Mouse (Mus musculus) skeletal muscle tissue, adult 2 months (tissue): ENCODE results near the gene Ctnna3.
"Not testable (repeated sequence)": the region's sequence is repeated elsewhere in the genome, so short reads cannot be mapped to it uniquely, and the experiment has no call there.

Experiments used
- DNase-seq: peaks from one replicate; pipeline ENCODE4 v3.0.0-alpha.2; 2012; ENCODE audit warnings: low read depth, low spot score

Gene Ctnna3

GRCm38 (mm10) chr10:64182731-64183130, 752.8 kb downstream of the Ctnna3 start:
- no peak for DNase-seq

DNA sequence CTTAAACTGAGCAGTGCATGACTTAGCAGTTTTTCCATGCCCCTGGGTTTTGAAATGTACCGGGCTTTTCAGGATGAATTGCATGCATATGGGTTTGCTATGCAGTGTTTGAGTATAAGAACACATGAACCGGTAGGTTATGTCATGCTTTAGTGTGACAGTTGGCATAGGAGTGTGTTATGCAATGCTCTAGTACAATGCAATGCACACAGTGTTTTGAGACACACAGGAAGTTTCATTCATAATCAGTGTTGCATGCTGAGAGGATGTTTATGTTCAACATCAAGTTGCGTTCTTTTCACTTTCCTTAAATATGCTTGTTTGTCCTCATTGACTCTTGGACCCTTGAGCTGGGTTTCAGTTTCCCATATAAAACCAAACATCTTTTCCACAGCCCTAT, 758.1 kb downstream of the Ctnna3 start:
- DNase-seq: no peak

DNA sequence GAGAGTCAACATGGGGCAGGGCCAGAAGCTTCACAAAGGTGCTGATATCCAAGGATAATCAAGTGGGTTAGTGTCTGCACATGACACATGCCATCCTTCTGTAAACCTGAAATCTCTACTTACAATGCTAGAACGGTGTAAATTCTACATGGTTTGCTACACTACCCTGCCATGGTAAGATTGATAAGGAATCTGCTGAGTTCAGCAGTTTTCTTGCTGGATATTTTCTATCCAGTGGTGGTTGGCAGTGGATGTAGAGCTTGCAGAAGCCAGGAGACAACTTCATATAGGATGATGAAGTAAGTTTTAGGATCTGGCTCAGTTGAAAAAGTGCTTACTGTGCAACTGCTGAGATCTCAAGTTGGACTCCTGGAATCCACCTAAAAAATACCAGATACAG, 767.7 kb downstream of the Ctnna3 start:
- no peak for DNase-seq

DNA sequence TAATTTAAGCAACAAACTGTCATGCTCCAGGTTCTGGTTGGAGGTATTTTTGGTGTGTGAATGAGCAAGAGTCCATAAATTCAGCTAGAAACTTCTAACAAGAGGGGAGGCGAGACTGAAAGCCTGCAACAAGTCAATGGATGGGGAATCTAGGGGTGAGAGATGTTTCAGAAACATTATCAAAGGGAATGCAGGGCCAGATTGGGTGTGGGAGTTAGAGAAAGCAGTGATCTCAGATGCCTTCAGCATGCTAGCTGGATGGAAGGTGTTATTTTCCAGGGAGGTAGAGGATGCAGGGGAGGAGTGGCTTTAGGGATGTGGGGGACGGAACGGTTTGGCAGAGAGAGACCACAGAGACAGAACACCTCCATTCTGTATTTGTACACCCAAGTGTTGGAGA, 785.7 kb downstream of the Ctnna3 start:
- no peak for DNase-seq

DNA sequence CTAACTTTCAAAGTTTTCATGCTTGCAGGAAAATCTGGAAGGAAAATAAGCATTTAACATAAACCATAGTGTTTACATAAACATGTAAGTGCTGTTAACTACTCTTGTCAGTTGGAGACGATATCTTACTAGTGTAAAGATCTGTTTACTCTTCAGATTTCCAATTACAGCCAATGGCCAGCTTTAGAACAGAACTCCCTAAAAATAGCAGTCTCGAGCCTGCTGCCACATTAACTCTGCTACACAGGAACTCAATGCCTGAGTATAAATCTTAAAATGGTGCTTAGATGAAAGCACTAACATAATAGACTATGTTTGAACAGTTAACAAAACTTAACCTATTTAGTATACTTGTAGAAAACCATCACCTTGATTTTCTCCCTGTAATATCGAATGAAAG, 793.1 kb downstream of the Ctnna3 start:
- DNase-seq: no peak

- no peak for DNase-seq
Measured at GRCm38 (mm10) chr10:64224007-64224406, 794.1 kb downstream of the Ctnna3 start.

GRCm38 (mm10) chr10:64224424-64224823, 794.5 kb downstream of the Ctnna3 start:
- DNase-seq: no peak

- DNase-seq: not testable (repeated sequence)
Measured at GRCm38 (mm10) chr10:64225826-64226225, 795.9 kb downstream of the Ctnna3 start.

DNA sequence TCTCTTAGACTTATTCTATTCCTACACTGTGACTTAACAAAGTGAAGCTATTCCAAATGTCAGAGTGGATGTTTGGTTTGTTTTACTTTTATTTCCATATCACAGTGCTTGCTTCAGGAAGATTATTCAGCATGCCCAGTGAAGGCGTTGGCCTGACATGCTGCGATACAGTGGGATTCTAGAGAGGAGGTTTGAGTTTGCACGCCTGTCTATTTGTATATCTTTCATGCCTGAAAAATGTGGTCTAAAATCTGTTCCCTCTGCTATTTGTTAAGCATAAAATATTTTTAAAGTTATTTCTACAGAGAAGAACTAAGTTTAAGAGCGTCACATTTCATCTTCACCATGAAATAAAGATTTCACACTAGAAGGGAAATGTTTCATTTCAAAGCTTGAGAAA, 813.5 kb downstream of the Ctnna3 start:
- no peak for DNase-seq

DNA sequence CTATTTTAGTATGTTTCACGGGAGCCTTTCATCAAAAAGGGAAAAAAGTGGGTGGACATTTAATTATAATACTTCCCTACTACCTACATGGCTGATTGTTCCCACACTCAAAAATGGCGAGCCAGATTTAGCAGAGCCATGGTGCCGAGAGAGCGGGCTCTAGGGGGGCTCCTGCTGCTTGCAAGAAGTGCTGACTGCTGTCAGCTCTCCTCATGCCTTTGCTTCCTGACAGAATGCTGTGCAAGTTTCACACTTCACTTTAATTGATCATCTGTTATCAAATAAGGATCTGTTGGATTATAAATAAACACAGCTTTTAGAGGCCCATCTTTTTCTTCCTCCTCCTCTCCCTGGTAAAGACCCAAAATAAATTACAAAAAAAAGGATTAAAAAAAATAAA, 838.3 kb downstream of the Ctnna3 start:
- no peak for DNase-seq

- DNase-seq: no peak
Measured at GRCm38 (mm10) chr10:64275143-64275542, 845.2 kb downstream of the Ctnna3 start.

DNA sequence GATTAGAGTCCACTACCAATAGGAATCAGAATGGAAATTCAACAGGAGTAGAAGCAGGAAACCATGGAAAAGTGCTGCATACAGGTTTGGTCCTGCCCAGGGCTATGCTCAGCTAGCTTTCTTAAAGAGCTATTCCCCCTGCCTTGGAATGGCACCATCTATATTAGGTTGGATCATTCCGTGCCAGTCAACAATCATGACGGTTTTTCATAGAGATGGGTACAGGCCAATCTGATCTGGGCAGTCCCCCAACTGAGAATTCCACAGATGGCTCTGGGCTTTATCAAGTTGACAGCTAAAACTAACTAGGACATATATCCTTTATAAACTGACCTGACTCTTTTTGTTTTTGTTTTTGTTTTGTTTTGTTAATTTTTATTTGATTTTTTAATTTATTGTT, 848.9 kb downstream of the Ctnna3 start:
- no peak for DNase-seq

DNA sequence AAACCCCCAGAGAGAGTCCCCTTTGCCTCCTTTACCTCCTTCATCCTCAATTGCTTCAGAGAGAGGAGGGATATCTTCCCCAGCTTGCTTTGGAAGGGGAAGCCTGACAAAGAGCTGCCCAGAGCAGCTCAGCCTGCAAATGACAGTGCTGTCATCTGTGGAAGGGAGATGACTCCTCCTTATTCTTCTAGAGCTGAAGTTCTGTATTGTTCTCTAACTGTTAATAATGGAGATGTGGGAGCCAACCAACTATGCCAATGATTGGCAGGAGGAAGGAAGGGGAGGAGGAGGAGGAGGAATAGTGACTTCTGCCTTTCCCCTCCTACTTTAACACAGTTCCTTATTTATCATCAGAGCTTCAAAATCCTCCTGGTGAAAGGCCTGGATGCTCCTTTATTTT, 875.9 kb downstream of the Ctnna3 start:
- DNase-seq: no peak

DNA sequence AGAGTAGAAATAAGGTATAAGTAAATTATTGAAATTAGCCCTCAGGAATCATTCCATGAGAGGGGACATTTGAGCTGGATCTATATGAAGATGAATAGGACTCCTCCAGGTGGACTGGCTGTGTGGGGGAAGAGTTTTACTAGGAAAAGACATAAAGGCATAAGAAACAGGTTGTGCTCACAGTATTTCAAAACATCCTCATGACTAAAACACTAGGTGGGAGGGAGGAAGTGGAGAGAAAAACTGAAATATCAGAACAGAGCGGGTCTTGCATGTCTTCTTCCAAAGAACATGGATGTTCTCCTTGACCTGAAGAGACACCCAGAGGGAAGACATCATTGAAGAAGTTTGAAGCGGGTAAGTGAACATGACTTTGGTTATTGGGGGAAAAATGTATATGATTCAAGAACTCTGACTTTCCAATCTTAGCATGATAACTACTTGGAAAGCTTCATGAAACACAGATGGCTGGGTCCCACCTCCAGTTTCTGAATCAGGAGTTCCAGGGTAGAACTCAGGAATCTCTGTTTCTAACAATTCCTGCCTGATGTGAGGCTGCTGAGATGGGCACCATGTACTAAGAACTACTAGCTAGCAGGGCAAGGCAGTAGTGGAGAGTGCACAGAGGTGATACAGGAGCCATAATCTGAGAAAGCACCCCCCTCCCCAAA, 881.9 kb downstream of the Ctnna3 start:
- DNase-seq: no peak

GRCm38 (mm10) chr10:64320332-64320731, 890.4 kb downstream of the Ctnna3 start:
- DNase-seq: no peak

GRCm38 (mm10) chr10:64342702-64343379, 912.9 kb downstream of the Ctnna3 start:
- DNase-seq: no peak

- no peak for DNase-seq
Measured at GRCm38 (mm10) chr10:64373288-64373687, 943.4 kb downstream of the Ctnna3 start.

DNA sequence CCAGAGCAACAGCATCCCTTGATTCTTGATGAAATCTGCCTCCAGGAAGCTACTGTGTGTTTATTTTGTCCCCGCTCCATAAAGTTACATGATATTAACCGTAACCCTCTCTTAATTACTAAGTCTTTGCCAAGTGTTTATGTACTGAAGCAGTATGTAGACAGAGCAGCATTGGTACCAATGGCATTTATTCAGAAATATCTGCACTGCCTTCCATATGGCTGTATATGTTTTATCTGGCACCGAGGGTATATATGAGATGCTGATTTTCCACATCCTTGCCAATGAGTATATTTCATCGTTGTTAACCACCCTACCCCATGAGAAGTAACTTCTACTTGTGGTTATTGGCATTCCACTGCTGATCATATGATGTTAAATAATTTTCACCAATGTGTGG, 947.9 kb downstream of the Ctnna3 start:
- DNase-seq: no peak

- no peak for DNase-seq
Measured at GRCm38 (mm10) chr10:64396579-64396978, 966.7 kb downstream of the Ctnna3 start.

GRCm38 (mm10) chr10:64418396-64418795, 988.5 kb downstream of the Ctnna3 start:
- DNase-seq: not testable (repeated sequence)

DNA sequence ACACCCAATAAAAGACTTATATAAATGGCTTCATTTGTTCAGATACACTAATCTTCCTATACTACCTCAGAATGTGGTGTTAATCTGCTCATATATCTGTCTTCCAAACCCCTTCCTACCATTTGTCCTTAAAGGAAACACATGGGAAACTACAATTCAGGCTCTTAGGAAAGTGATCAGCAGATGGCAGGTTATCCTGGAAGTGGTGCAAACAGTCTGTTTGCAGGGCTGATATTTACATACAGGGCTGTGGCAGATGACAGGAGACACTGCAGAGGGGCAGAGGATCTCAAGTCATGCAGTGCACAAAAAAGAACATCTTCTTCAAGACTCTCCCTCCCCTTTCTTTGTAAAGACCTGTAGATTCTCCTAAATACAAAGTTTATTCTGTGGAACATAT, 1008.8 kb downstream of the Ctnna3 start:
- no peak for DNase-seq

GRCm38 (mm10) chr10:64448624-64449023, 1018.7 kb downstream of the Ctnna3 start:
- DNase-seq: no peak

DNA sequence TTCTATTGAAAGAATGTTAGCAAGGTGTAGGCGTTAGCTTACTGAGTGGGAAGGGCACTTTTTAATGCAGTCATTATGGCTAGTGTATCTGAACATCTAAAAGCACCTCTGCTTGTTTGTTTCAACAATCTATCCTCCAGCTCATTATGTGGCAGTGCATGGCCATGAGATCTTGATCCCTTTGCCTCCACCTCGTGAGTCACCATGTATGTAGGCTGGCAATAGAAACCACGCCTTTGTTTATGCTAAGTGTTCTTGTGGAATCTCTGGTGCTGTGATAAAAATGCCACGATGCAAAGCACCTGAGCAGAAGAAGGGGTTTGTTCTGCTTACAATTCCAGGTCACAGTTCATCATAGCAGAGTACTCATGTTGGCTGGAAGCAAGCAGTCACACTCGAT, 1053.4 kb downstream of the Ctnna3 start:
- no peak for DNase-seq

DNA sequence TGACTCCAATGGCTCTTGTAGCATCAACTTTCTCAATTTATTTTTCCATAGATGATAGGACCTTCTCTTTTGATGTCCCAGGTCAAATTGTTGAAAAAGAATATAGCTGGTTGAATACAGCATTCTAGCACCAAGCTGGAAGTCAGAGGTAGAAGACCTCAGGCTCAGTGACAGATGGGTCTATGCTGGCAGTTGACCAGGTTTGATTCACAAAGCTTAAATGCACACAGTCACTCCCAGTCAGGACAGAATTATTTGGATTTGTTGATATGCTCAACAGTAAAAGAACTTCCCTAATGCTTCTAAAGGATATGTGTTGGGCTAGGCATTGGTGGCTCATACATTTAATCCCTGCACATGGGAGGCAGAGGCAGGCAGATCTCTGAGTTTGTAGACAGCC, 1059.6 kb downstream of the Ctnna3 start:
- DNase-seq: no peak
